Mouse (Mus musculus) bone marrow macrophage, adult 2 months (primary cell): ENCODE measurements around the gene Slc25a39.

Source experiments
- CTCF ChIP-seq: IDR thresholded peaks from 2 replicates; pipeline ENCODE4 v1.5.1; 2012; ENCODE audit warnings: low read depth, mild to moderate bottlenecking, low read length, moderate library complexity
- POLR2A ChIP-seq: IDR thresholded peaks from 2 replicates; pipeline ENCODE4 v1.6.1; 2012; ENCODE audit warnings: mild to moderate bottlenecking, low read depth, low read length, borderline replicate concordance

GRCm38 (mm10) chr11:102373646-102374045 lies 34.1 kb downstream of the Slc25a39 start:
- TF ChIP-seq CTCF, result no peak
- no peak for TF ChIP-seq POLR2A
